Comparison of ENCODE assay signal across 12 mouse cellular contexts in genomic region chr2:170657821-170658221, GRCm38 (mm10). TPM values are rescaled to one million over a fixed set of nuclear protein-coding genes. Genes with fewer than 3 reads are reported as not detected.
A peak's percentile ranks its signal among the peaks of the same experiment; 100 is the strongest.
DNase-seq lines count a peak whose midpoint lies in the region; ATAC-seq and TF ChIP-seq lines count a peak whose summit lies in the region.
"Had no signal": no experiment of that assay in that cellular context is flagged by ENCODE, and none has a peak within 500 bp of the region (broad histone marks: within the 10 kb centered on the region; RNA-seq: fewer than 3 reads in every experiment).

No protein-coding gene starts in this region.

- no peak for TF ChIP-seq POLR2A in kidney, adult 2 months (IDR thresholded peaks at IDR 0.05; ENCODE audit: low read depth, low read length)

- H3K9ac ChIP-seq in intestine, embryonic 14.5 days (ENCODE audit: low read length) = no peak overlapping the region
- no peak overlapping the region for H3K9ac ChIP-seq in intestine, postnatal 0 days (ENCODE audit: low read depth, low read length)
- H3K9ac ChIP-seq in embryonic facial prominence, embryonic 12.5 days = 0 out of 2 replicates have a peak overlapping the region, but pooled peaks have one; percentile 10
- no peak overlapping the region for H3K9ac ChIP-seq in hindbrain, embryonic 15.5 days
- H3K9ac ChIP-seq in neural tube, embryonic 11.5 days (ENCODE audit: low read length) = 0 out of 2 replicates have a peak overlapping the region, but pooled peaks have one; percentile 14
- no peak overlapping the region for H3K9ac ChIP-seq in kidney, embryonic 15.5 days

- H3K4me3 ChIP-seq in intestine, embryonic 14.5 days (ENCODE audit: low read depth, low read length) = no peak overlapping the region
- no peak overlapping the region for H3K4me3 ChIP-seq in intestine, postnatal 0 days (ENCODE audit: low read depth, low read length)
- H3K4me3 ChIP-seq in embryonic facial prominence, embryonic 12.5 days = no peak overlapping the region
- H3K4me3 ChIP-seq in hindbrain, embryonic 15.5 days = no peak overlapping the region
- H3K4me3 ChIP-seq in neural tube, embryonic 11.5 days (ENCODE audit: low read depth, low read length) = no peak overlapping the region
- no peak overlapping the region for H3K4me3 ChIP-seq in kidney, adult 2 months (ENCODE audit: insufficient read depth, low read depth, low read length)
- no peak overlapping the region for H3K4me3 ChIP-seq in kidney, embryonic 15.5 days (replicated peaks)
- H3K4me3 ChIP-seq: erythroblast, embryonic 14.5 days had no signal

- H3K36me3 ChIP-seq in intestine, embryonic 14.5 days (ENCODE audit: control insufficient read depth, insufficient read depth, low read length) = no peaks in the 10 kb centered on the region
- H3K36me3 ChIP-seq in intestine, postnatal 0 days (ENCODE audit: control insufficient read depth, insufficient read depth) = no peaks in the 10 kb centered on the region
- H3K36me3 ChIP-seq in embryonic facial prominence, embryonic 12.5 days = no peaks in the 10 kb centered on the region
- no peaks in the 10 kb centered on the region for H3K36me3 ChIP-seq in hindbrain, embryonic 15.5 days
- no peaks in the 10 kb centered on the region for H3K36me3 ChIP-seq in neural tube, embryonic 11.5 days (ENCODE audit: control insufficient read depth, insufficient read depth, low read length)
- no peaks in the 10 kb centered on the region for H3K36me3 ChIP-seq in kidney, adult 2 months (ENCODE audit: control insufficient read depth, insufficient read depth, low read length)
- no peaks in the 10 kb centered on the region for H3K36me3 ChIP-seq in kidney, embryonic 15.5 days

- H3K9me3 ChIP-seq in intestine, embryonic 14.5 days (ENCODE audit: control insufficient read depth, low read length) = no peaks in the 10 kb centered on the region
- no peaks in the 10 kb centered on the region for H3K9me3 ChIP-seq in intestine, postnatal 0 days (ENCODE audit: control insufficient read depth)
- no peaks in the 10 kb centered on the region for H3K9me3 ChIP-seq in embryonic facial prominence, embryonic 12.5 days
- no peaks in the 10 kb centered on the region for H3K9me3 ChIP-seq in hindbrain, embryonic 15.5 days
- no peaks in the 10 kb centered on the region for H3K9me3 ChIP-seq in neural tube, embryonic 11.5 days (ENCODE audit: control insufficient read depth, low read length)
- no peaks in the 10 kb centered on the region for H3K9me3 ChIP-seq in kidney, embryonic 15.5 days (replicated peaks)

- H3K27ac ChIP-seq in intestine, embryonic 14.5 days (ENCODE audit: low read depth) = no peak overlapping the region
- no peak overlapping the region for H3K27ac ChIP-seq in intestine, postnatal 0 days (ENCODE audit: low read depth, low read length)
- H3K27ac ChIP-seq in embryonic facial prominence, embryonic 12.5 days = no peak overlapping the region; the same call in 1 of the 2 replicates
- peak overlapping the region; percentile 54 for H3K27ac ChIP-seq in hindbrain, embryonic 15.5 days (replicated peaks)
- peak overlapping the region; percentile 53; the same call in 1 of the 2 replicates for H3K27ac ChIP-seq in neural tube, embryonic 11.5 days (ENCODE audit: low read depth, low read length)
- no peak overlapping the region for H3K27ac ChIP-seq in kidney, adult 2 months (ENCODE audit: insufficient read depth, low read depth, low read length)
- H3K27ac ChIP-seq in kidney, embryonic 15.5 days = no peak overlapping the region

- DNase-seq in intestine, embryonic 14.5 days (ENCODE audit: low spot score) = peak; percentile 53
- peak; percentile 52 for DNase-seq in neural tube, embryonic 11.5 days (ENCODE audit: low spot score)
- DNase-seq in kidney, adult 2 months = no peak
- DNase-seq: kidney, postnatal 25 days had no signal

- 17% methylated on average over 7 of the region's 7 CpGs for WGBS in intestine, embryonic 14.5 days
- WGBS in intestine, postnatal 0 days = 20% methylated on average over 7 of the region's 7 CpGs
- 4% methylated on average over 7 of the region's 7 CpGs for WGBS in embryonic facial prominence, embryonic 12.5 days
- WGBS in hindbrain, embryonic 15.5 days = 3% methylated on average over 7 of the region's 7 CpGs
- WGBS in neural tube, embryonic 11.5 days = 3% methylated on average over 7 of the region's 7 CpGs
- 21% methylated on average over 7 of the region's 7 CpGs for WGBS in kidney, adult 2 months
- WGBS in kidney, embryonic 15.5 days = 7% methylated on average over 7 of the region's 7 CpGs

- no peaks in the 10 kb centered on the region for H3K27me3 ChIP-seq in intestine, embryonic 14.5 days (replicated peaks; ENCODE audit: control insufficient read depth, insufficient read depth, low read length)
- H3K27me3 ChIP-seq in intestine, postnatal 0 days (replicated peaks; ENCODE audit: control insufficient read depth, insufficient read depth, low read length) = no peaks in the 10 kb centered on the region
- H3K27me3 ChIP-seq in embryonic facial prominence, embryonic 12.5 days = no peaks in the 10 kb centered on the region
- no peaks in the 10 kb centered on the region for H3K27me3 ChIP-seq in hindbrain, embryonic 15.5 days
- H3K27me3 ChIP-seq in neural tube, embryonic 11.5 days (ENCODE audit: control insufficient read depth, insufficient read depth, low read length) = no peaks in the 10 kb centered on the region
- H3K27me3 ChIP-seq in kidney, adult 2 months (replicated peaks; ENCODE audit: control insufficient read depth, insufficient read depth, low read length) = no peaks in the 10 kb centered on the region
- H3K27me3 ChIP-seq in kidney, embryonic 15.5 days = no peaks in the 10 kb centered on the region

- H3K4me1 ChIP-seq in intestine, embryonic 14.5 days (replicated peaks; ENCODE audit: control insufficient read depth, insufficient read depth, low read length) = no peaks in the 10 kb centered on the region; the same call in 1 of the 2 replicates
- no peaks in the 10 kb centered on the region for H3K4me1 ChIP-seq in intestine, postnatal 0 days (replicated peaks; ENCODE audit: control insufficient read depth, insufficient read depth, low read length)
- peaks cover 11% of the 10 kb centered on the region for H3K4me1 ChIP-seq in embryonic facial prominence, embryonic 12.5 days
- H3K4me1 ChIP-seq in hindbrain, embryonic 15.5 days (replicated peaks) = peaks cover 26% of the 10 kb centered on the region
- peaks cover 14% of the 10 kb centered on the region; the same call in 1 of the 2 replicates for H3K4me1 ChIP-seq in neural tube, embryonic 11.5 days (ENCODE audit: control insufficient read depth, insufficient read depth, low read length)
- H3K4me1 ChIP-seq in kidney, adult 2 months (ENCODE audit: control insufficient read depth, insufficient read depth, low read length) = no peaks in the 10 kb centered on the region
- peaks cover 4% of the 10 kb centered on the region; the same call in 1 of the 2 replicates for H3K4me1 ChIP-seq in kidney, embryonic 15.5 days

- ATAC-seq in intestine, embryonic 14.5 days (replicated peaks; ENCODE audit: low FRiP score, low TSS enrichment, low read depth) = no peak
- ATAC-seq in intestine, postnatal 0 days = no peak
- no peak for ATAC-seq in embryonic facial prominence, embryonic 12.5 days (ENCODE audit: insufficient number of reproducible peaks, insufficient read depth, low FRiP score, low TSS enrichment)
- ATAC-seq in hindbrain, embryonic 15.5 days (ENCODE audit: low FRiP score, low read depth) = no peak
- no peak for ATAC-seq in neural tube, embryonic 11.5 days (ENCODE audit: insufficient read depth, low FRiP score, low TSS enrichment)
- no peak for ATAC-seq in kidney, embryonic 15.5 days (replicated peaks; ENCODE audit: low FRiP score)
- ATAC-seq in frontal cortex, adult (ENCODE audit: low TSS enrichment) = no peak

- TF ChIP-seq CTCF in intestine, postnatal 0 days (IDR thresholded peaks at IDR 0.05; ENCODE audit: low read depth) = no peak
- TF ChIP-seq CTCF in kidney, adult 2 months (conservative IDR thresholded peaks at IDR 0.05; ENCODE audit: insufficient read depth, insufficient read length, low read depth, low read length) = no peak

- H3K4me2 ChIP-seq in intestine, embryonic 14.5 days (ENCODE audit: low read length) = no peak overlapping the region
- H3K4me2 ChIP-seq in intestine, postnatal 0 days (replicated peaks; ENCODE audit: low read depth) = no peak overlapping the region
- 0 out of 2 replicates have a peak overlapping the region, but pooled peaks have one; percentile 1 for H3K4me2 ChIP-seq in embryonic facial prominence, embryonic 12.5 days (replicated peaks)
- H3K4me2 ChIP-seq in hindbrain, embryonic 15.5 days = peak overlapping the region; percentile 1; the same call in 1 of the 2 replicates
- H3K4me2 ChIP-seq in neural tube, embryonic 11.5 days (ENCODE audit: low read depth) = peak overlapping the region; percentile 5; the same call in 1 of the 2 replicates
- no peak overlapping the region for H3K4me2 ChIP-seq in kidney, embryonic 15.5 days

RNA-seq across cellular contexts. Expression of gene 4930470P17Rik, which starts 56.0 kb away (rescaled TPM):
- polyA plus RNA-seq in intestine, embryonic 14.5 days (2014; fragmentation: Nextera tagmentation; extraction: Ambion mirVana) = not detected in 2 replicates
- not detected in 2 replicates for polyA plus RNA-seq in intestine, postnatal 0 days (2015; fragmentation: Nextera tagmentation; extraction: Ambion mirVana)
- polyA plus RNA-seq in embryonic facial prominence, embryonic 12.5 days (2016; fragmentation: Nextera tagmentation; extraction: Ambion mirVana) = not detected in 2 replicates
- 0.10 and 0.14 TPM in 2 replicates for polyA plus RNA-seq in hindbrain, embryonic 15.5 days (2015; fragmentation: Nextera tagmentation; extraction: Ambion mirVana)
- polyA plus RNA-seq in neural tube, embryonic 11.5 days (2014; fragmentation: Nextera tagmentation; extraction: Ambion mirVana) = not detected in 2 replicates
- not detected in 2 replicates for polyA plus RNA-seq in kidney, adult 2 months (2012; rRNA removed)
- polyA plus RNA-seq in kidney, embryonic 15.5 days (2015; fragmentation: Nextera tagmentation; extraction: Ambion mirVana) = not detected in 2 replicates
- polyA plus RNA-seq: erythroblast, embryonic 14.5 days; heart, embryonic 16.5 days; limb, embryonic 11.5 days had no signal

Comparison
In these comparisons a context has a peak if more than half of its experiments do, and no peak if none do; other contexts are left out.
1. H3K27ac ChIP-seq: peak in hindbrain, embryonic 15.5 days (single experiment) and neural tube, embryonic 11.5 days (single experiment); none in intestine, embryonic 14.5 days (single experiment), intestine, postnatal 0 days (single experiment), embryonic facial prominence, embryonic 12.5 days (single experiment), kidney, adult 2 months (single experiment) and kidney, embryonic 15.5 days (single experiment).
2. H3K4me2 ChIP-seq: peak in embryonic facial prominence, embryonic 12.5 days (single experiment), hindbrain, embryonic 15.5 days (single experiment) and neural tube, embryonic 11.5 days (single experiment); none in intestine, embryonic 14.5 days (single experiment), intestine, postnatal 0 days (single experiment) and kidney, embryonic 15.5 days (single experiment).
3. H3K9ac ChIP-seq: peak in embryonic facial prominence, embryonic 12.5 days (single experiment) and neural tube, embryonic 11.5 days (single experiment); none in intestine, embryonic 14.5 days (single experiment), intestine, postnatal 0 days (single experiment), hindbrain, embryonic 15.5 days (single experiment) and kidney, embryonic 15.5 days (single experiment).